Mouse (Mus musculus) stomach, postnatal 0 days (tissue): Measurements from ENCODE around the gene Ralgapa1.

Experiments
- CTCF ChIP-seq: IDR thresholded peaks from 2 replicates; pipeline ENCODE4 v1.5.1; 2016; ENCODE audit warnings: antibody characterized with exemption, low read depth, mild to moderate bottlenecking, moderate library complexity
- EP300 ChIP-seq: optimal IDR thresholded peaks from 2 replicates; pipeline ENCODE3; 2016; ENCODE audit warnings: antibody characterized with exemption

- TF ChIP-seq CTCF (no peak), EP300 (no peak)
Measured at GRCm38 (mm10) chr12:55557866-55558265, 263.1 kb downstream of the Ralgapa1 start.
